Mouse (Mus musculus) erythroid progenitor cell, adult 5-6 weeks (primary cell): ENCODE results near the gene Pla2g4e. TPM values are rescaled to one million over a fixed set of nuclear protein-coding genes. Genes with fewer than 3 reads are reported as not detected.

Source experiments
- ATAC-seq: replicated peaks from 2 replicates; pipeline ENCODE4 v1.8.0; 2016; ENCODE audit warnings: moderate number of reproducible peaks, mild to moderate bottlenecking, moderate TSS enrichment, inconsistent platforms; ENCODE audit not compliant: poor library complexity, low FRiP score, severe bottlenecking
- total RNA-seq, 2 experiments: library from RNA; stranded (forward) in 1 of 2; stranded (reverse) in 1 of 2; fragments of 150-400 nt in 1 of 2; fragments of 186-747, 209-891 nt in 1 of 2; gene quantifications; 2 replicates each; pipeline versions ENCODE4 v1.2.3 to v1.2.4; 2015 to 2017; ENCODE audit warnings: low replicate concordance in 2 of 2

Pla2g4e gene
- total RNA-seq, 2 experiments from 2014 or later: not detected

GRCm38 (mm10) chr2:120129252-120129908 is 115.8 kb downstream of the Pla2g4e start:
- no peak for ATAC-seq

GRCm38 (mm10) chr2:120128611-120129051 is 116.5 kb downstream of the Pla2g4e start:
- ATAC-seq: no peak

GRCm38 (mm10) chr2:120128011-120128410 is 117.1 kb downstream of the Pla2g4e start:
- no peak for ATAC-seq

GRCm38 (mm10) chr2:120126901-120127300 is 118.2 kb downstream of the Pla2g4e start:
- ATAC-seq: no peak

- ATAC-seq: no peak
Observed at GRCm38 (mm10) chr2:120126408-120126807, 118.7 kb downstream of the Pla2g4e start.

GRCm38 (mm10) chr2:120125461-120125860 is 119.7 kb downstream of the Pla2g4e start:
- no peak for ATAC-seq

- ATAC-seq: no peak
Observed at GRCm38 (mm10) chr2:120124946-120125345, 120.2 kb downstream of the Pla2g4e start.

- ATAC-seq: no peak
Observed at GRCm38 (mm10) chr2:120124096-120124495, 121.0 kb downstream of the Pla2g4e start.

- no peak for ATAC-seq
Observed at GRCm38 (mm10) chr2:120122983-120123382, 122.2 kb downstream of the Pla2g4e start.

GRCm38 (mm10) chr2:120117346-120117745 is 127.8 kb downstream of the Pla2g4e start:
- ATAC-seq: no peak

Other genes with a start within 250 kb of the Pla2g4e start
- 1.4 TPM in 1 of 2 replicates, not detected in the other for gene Jmjd7, start 217.9 kb downstream of the Pla2g4e start, total RNA-seq (2015; ENCODE audit: low replicate concordance)
- 0.64 TPM in 1 of 2 replicates, not detected in the other for gene Jmjd7, start 217.9 kb downstream of the Pla2g4e start, total RNA-seq (2017; ENCODE audit: low replicate concordance)
- gene Gm28042, start 217.8 kb downstream of the Pla2g4e start, total RNA-seq (2015; ENCODE audit: low replicate concordance): not detected in 2 replicates
- not detected in 2 replicates for gene Gm28042, start 217.8 kb downstream of the Pla2g4e start, total RNA-seq (2017; ENCODE audit: low replicate concordance)
- gene Pla2g4b, start 211.9 kb downstream of the Pla2g4e start, total RNA-seq (2015; ENCODE audit: low replicate concordance): 2.9 TPM in 1 of 2 replicates, not detected in the other
- gene Pla2g4b, start 211.9 kb downstream of the Pla2g4e start, total RNA-seq (2017; ENCODE audit: low replicate concordance): not detected in 2 replicates
- gene Ehd4, start 90.7 kb downstream of the Pla2g4e start, total RNA-seq (2015; ENCODE audit: low replicate concordance): 10.8 and 12.6 TPM in 2 replicates
- 7.8 and 9.5 TPM in 2 replicates for gene Ehd4, start 90.7 kb downstream of the Pla2g4e start, total RNA-seq (2017; ENCODE audit: low replicate concordance)
- gene Pla2g4d, start 43.9 kb upstream of the Pla2g4e start, total RNA-seq (2015; ENCODE audit: low replicate concordance): not detected in 2 replicates
- gene Pla2g4d, start 43.9 kb upstream of the Pla2g4e start, total RNA-seq (2017; ENCODE audit: low replicate concordance): not detected in 2 replicates
- gene Pla2g4f, start 68.8 kb upstream of the Pla2g4e start, total RNA-seq (2015; ENCODE audit: low replicate concordance): not detected in 2 replicates
- gene Pla2g4f, start 68.8 kb upstream of the Pla2g4e start, total RNA-seq (2017; ENCODE audit: low replicate concordance): not detected in 2 replicates
- 9.0 and 33.5 TPM in 2 replicates for gene Vps39, start 107.8 kb upstream of the Pla2g4e start, total RNA-seq (2015; ENCODE audit: low replicate concordance)
- gene Vps39, start 107.8 kb upstream of the Pla2g4e start, total RNA-seq (2017; ENCODE audit: low replicate concordance): 24.7 and 25.5 TPM in 2 replicates
- 15.5 and 18.7 TPM in 2 replicates for gene Ganc, start 158.6 kb upstream of the Pla2g4e start, total RNA-seq (2015; ENCODE audit: low replicate concordance)
- 13.4 and 21.8 TPM in 2 replicates for gene Ganc, start 158.6 kb upstream of the Pla2g4e start, total RNA-seq (2017; ENCODE audit: low replicate concordance)
- gene Tmem87a, start 158.8 kb upstream of the Pla2g4e start, total RNA-seq (2015; ENCODE audit: low replicate concordance): 15.1 and 19.3 TPM in 2 replicates
- gene Tmem87a, start 158.8 kb upstream of the Pla2g4e start, total RNA-seq (2017; ENCODE audit: low replicate concordance): 27.1 and 37.3 TPM in 2 replicates
- gene Capn3, start 210.7 kb upstream of the Pla2g4e start, total RNA-seq (2015; ENCODE audit: low replicate concordance): not detected in 2 replicates
- gene Capn3, start 210.7 kb upstream of the Pla2g4e start, total RNA-seq (2017; ENCODE audit: low replicate concordance): not detected in 2 replicates